Mouse (Mus musculus): ENCODE results near the gene Zbtb16. TPM values are rescaled to one million over a fixed set of nuclear protein-coding genes. Genes with fewer than 3 reads are reported as not detected.

Zbtb16 gene
- polyA plus RNA-seq, 1 experiment from 2014 or later, result 5.6 TPM

DNA sequence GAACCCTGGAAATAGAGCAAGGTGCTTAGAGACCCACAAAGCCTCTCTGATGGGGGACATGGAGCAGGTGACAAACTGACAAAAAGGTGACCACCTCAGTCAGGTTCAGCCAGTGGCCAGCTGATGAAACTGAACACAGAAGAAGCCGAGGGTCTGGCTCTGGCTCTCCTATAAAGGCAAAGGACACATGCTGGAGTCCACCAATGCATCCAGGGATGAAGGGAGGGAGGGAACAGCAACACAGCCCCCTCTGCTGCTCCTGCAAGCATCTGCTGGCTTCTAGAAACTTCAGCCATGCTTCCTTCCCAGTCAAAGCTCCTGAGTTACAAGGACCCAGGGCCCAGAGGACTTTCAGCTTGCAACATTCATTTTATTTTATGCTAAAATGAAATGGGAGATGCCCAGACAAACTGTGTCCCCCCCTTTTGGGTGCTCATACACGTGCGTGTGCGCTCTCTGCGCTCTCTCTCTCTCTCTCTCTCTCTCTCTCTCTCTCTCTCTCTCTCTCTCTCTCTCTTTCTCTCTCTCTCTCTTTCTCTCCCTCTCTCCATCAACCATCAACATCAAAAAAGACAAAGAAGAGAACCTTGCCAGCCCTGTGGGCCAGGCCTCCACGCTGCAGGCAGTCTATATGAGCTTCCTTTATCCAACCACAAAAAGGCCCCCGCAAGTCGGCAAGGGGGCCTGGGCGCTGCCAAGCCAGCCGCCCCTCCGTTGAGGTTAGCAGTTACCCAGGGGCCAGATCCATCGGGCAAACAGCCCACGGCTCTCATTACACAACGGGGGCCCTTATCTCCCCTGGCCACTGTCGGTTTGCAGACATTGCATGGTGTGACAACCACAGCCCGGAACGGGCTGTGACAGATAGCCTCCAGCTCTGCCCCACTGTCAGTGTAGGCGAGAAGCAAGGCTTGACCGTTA, 21.8 kb downstream of the Zbtb16 start:
- Histone ChIP-seq H3K27me3 (no peaks in the 10 kb centered on the region), H3K27ac (no peak overlapping the region), H3K9me3 (no peaks in the 10 kb centered on the region), H3K36me3 (replicated peaks) (no peaks in the 10 kb centered on the region), H3K4me1 (peaks cover 9% of the 10 kb centered on the region), H3K4me3 (replicated peaks) (no peak overlapping the region), H3K4me2 (no peak overlapping the region), H3K9ac (no peak overlapping the region)
- WGBS, result 78% methylated on average over 19 of the region's 19 CpGs
- no peak for ATAC-seq (ENCODE audit: low FRiP score)

DNA sequence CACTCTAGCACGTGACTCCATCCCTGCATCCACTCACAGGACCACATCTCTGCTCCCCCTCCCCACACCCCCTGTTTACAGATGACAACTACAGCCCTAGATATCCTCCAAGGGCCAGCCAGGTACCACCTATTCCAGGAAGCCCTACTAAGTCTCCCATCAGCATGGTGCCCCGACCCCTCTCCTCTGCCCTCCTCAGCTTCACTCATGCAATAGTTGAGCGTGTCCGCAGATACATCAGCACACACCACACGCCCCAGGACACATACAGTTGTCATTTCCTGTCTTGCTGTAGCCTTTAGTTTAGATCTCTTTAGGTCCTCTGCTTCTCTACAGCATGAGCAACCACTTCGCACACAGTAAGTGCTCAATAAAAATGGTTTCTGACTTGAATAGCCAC, 23.7 kb downstream of the Zbtb16 start:
- H3K36me3 ChIP-seq (replicated peaks), result no peaks in the 10 kb centered on the region
- no peaks in the 10 kb centered on the region for H3K27me3 ChIP-seq
- ATAC-seq (ENCODE audit: low FRiP score), result no peak
- no peak overlapping the region for H3K27ac ChIP-seq
- peaks cover 9% of the 10 kb centered on the region for H3K4me1 ChIP-seq
- 97% methylated on average over 6 of the region's 6 CpGs for whole genome bisulfite sequencing
- H3K4me2 ChIP-seq, result no peak overlapping the region
- H3K9me3 ChIP-seq, result no peaks in the 10 kb centered on the region
- no peak overlapping the region for H3K9ac ChIP-seq
- H3K4me3 ChIP-seq (replicated peaks), result no peak overlapping the region

- Histone ChIP-seq H3K4me2 (no peak overlapping the region), H3K4me3 (replicated peaks) (no peak overlapping the region), H3K27me3 (0 out of 2 replicates have a peak, but pooled peaks cover 2% of the 10 kb centered on the region), H3K27ac (no peak overlapping the region), H3K36me3 (replicated peaks) (no peaks in the 10 kb centered on the region), H3K9me3 (no peaks in the 10 kb centered on the region), H3K4me1 (no peaks in the 10 kb centered on the region), H3K9ac (no peak overlapping the region)
- 81% methylated on average over 6 of the region's 6 CpGs for WGBS
- no peak for ATAC-seq (ENCODE audit: low FRiP score)
These were observed 29.4 kb downstream of the Zbtb16 start for GRCm38 (mm10) chr9:48806591-48806990.

- WGBS, result 91% methylated on average over 8 of the region's 8 CpGs
- no peaks in the 10 kb centered on the region for H3K36me3 ChIP-seq (replicated peaks)
- 0 out of 2 replicates have a peak, but pooled peaks cover 2% of the 10 kb centered on the region for H3K27me3 ChIP-seq
- H3K4me1 ChIP-seq, result no peaks in the 10 kb centered on the region
- H3K27ac ChIP-seq, result no peak overlapping the region
- no peaks in the 10 kb centered on the region for H3K9me3 ChIP-seq
- no peak overlapping the region for H3K4me3 ChIP-seq (replicated peaks)
- no peak overlapping the region for H3K9ac ChIP-seq
- ATAC-seq (ENCODE audit: low FRiP score), result no peak
- H3K4me2 ChIP-seq, result no peak overlapping the region
These were observed 30.2 kb downstream of the Zbtb16 start for GRCm38 (mm10) chr9:48805850-48806249.

GRCm38 (mm10) chr9:48804509-48804908, 31.5 kb downstream of the Zbtb16 start:
- 0 out of 2 replicates have a peak, but pooled peaks cover 2% of the 10 kb centered on the region for H3K27me3 ChIP-seq
- H3K4me3 ChIP-seq (replicated peaks), result no peak overlapping the region
- H3K27ac ChIP-seq, result no peak overlapping the region
- WGBS, result 89% methylated on average over 6 of the region's 6 CpGs
- H3K9ac ChIP-seq, result no peak overlapping the region
- H3K36me3 ChIP-seq (replicated peaks), result no peaks in the 10 kb centered on the region
- H3K4me1 ChIP-seq, result no peaks in the 10 kb centered on the region
- H3K9me3 ChIP-seq, result no peaks in the 10 kb centered on the region
- no peak overlapping the region for H3K4me2 ChIP-seq
- no peak for ATAC-seq (ENCODE audit: low FRiP score)

- Histone ChIP-seq H3K27ac (no peak overlapping the region), H3K9ac (no peak overlapping the region), H3K36me3 (replicated peaks) (no peaks in the 10 kb centered on the region), H3K4me2 (no peak overlapping the region), H3K9me3 (no peaks in the 10 kb centered on the region), H3K27me3 (0 out of 2 replicates have a peak, but pooled peaks cover 2% of the 10 kb centered on the region), H3K4me3 (replicated peaks) (no peak overlapping the region), H3K4me1 (peaks cover 3% of the 10 kb centered on the region; the same call in 1 of the 2 replicates)
- ATAC-seq (ENCODE audit: low FRiP score), result no peak
- 92% methylated on average over 27 of the region's 27 CpGs for WGBS
These were observed 32.4 kb downstream of the Zbtb16 start for GRCm38 (mm10) chr9:48803460-48804240.

DNA sequence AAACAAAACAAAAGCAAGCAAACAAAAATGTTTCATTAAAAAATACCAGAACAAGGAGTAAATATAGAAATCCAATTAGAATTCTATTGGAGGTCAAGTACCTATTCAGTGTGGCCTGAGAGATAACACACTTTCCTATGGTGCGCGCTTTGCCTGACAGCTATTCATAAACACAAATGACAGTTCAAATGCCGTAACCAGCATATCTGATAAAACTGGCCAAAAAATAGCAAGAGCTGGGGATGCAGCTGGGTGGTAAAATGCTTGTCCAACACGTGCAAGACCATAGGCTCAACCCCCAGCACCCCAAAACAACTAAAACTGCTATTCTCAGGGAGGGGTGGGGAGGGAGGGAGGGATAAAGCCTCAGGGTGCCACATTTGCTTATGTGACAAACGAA, 33.6 kb downstream of the Zbtb16 start:
- no peak overlapping the region for H3K4me2 ChIP-seq
- H3K4me3 ChIP-seq (replicated peaks), result no peak overlapping the region
- no peaks in the 10 kb centered on the region for H3K36me3 ChIP-seq (replicated peaks)
- no peak for ATAC-seq (ENCODE audit: low FRiP score)
- H3K27me3 ChIP-seq, result 0 out of 2 replicates have a peak, but pooled peaks cover 2% of the 10 kb centered on the region
- H3K9me3 ChIP-seq, result no peaks in the 10 kb centered on the region
- WGBS, result 64% methylated on average over 5 of the region's 5 CpGs
- H3K4me1 ChIP-seq, result peaks cover 3% of the 10 kb centered on the region; the same call in 1 of the 2 replicates
- H3K27ac ChIP-seq, result no peak overlapping the region
- no peak overlapping the region for H3K9ac ChIP-seq

- no peak for ATAC-seq (ENCODE audit: low FRiP score)
- Histone ChIP-seq H3K4me3 (replicated peaks) (no peak overlapping the region), H3K4me2 (no peak overlapping the region), H3K9me3 (no peaks in the 10 kb centered on the region), H3K36me3 (replicated peaks) (no peaks in the 10 kb centered on the region), H3K27me3 (peaks cover 2% of the 10 kb centered on the region; the same call in 1 of the 2 replicates), H3K27ac (no peak overlapping the region), H3K4me1 (peaks cover 10% of the 10 kb centered on the region; the same call in 1 of the 2 replicates), H3K9ac (no peak overlapping the region)
- 78% methylated on average over 5 of the region's 5 CpGs for WGBS
These were observed 34.7 kb downstream of the Zbtb16 start for GRCm38 (mm10) chr9:48801322-48801721.

DNA sequence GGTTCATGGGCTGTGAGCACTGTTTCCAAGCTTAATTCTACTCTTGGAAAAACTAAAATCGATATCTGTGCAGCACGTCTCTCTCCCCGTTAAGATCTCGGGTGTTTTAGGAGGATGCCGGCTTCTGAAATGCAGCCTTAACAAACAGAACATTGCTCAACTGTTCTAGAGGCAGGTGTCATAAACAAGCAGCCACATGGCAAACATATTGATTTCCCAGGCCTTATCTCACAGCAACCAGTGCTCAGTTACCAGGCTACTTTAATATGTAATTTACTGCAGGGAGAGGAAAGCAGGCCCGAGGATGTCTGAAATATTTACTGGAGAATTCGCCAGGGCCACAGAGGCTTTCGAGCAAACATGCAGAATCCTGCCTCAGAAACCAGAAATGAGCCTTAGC, 35.4 kb downstream of the Zbtb16 start:
- H3K4me1 ChIP-seq, result peaks cover 17% of the 10 kb centered on the region
- no peak for ATAC-seq (ENCODE audit: low FRiP score)
- WGBS, result 83% methylated on average over 8 of the region's 8 CpGs

GRCm38 (mm10) chr9:48798044-48798443, 38.0 kb downstream of the Zbtb16 start:
- Histone ChIP-seq H3K4me1 (peaks cover 36% of the 10 kb centered on the region), H3K9me3 (no peaks in the 10 kb centered on the region), H3K27me3 (peaks cover 6% of the 10 kb centered on the region; the same call in 1 of the 2 replicates), H3K9ac (no peak overlapping the region), H3K4me3 (replicated peaks) (no peak overlapping the region), H3K36me3 (replicated peaks) (no peaks in the 10 kb centered on the region), H3K4me2 (no peak overlapping the region), H3K27ac (no peak overlapping the region)
- WGBS, result 80% methylated on average over 6 of the region's 6 CpGs
- ATAC-seq (ENCODE audit: low FRiP score), result no peak

More for the DNA sequence above, 35.4 kb downstream of the Zbtb16 start:
- Histone ChIP-seq H3K4me3 (replicated peaks) (no peak overlapping the region), H3K9me3 (no peaks in the 10 kb centered on the region), H3K27me3 (peaks cover 2% of the 10 kb centered on the region; the same call in 1 of the 2 replicates), H3K9ac (no peak overlapping the region), H3K4me2 (no peak overlapping the region), H3K36me3 (replicated peaks) (no peaks in the 10 kb centered on the region), H3K27ac (no peak overlapping the region)

- H3K27me3 ChIP-seq, result peaks cover 12% of the 10 kb centered on the region; the same call in 1 of the 2 replicates
- H3K36me3 ChIP-seq (replicated peaks), result no peaks in the 10 kb centered on the region
- no peak for ATAC-seq (ENCODE audit: low FRiP score)
- 56% methylated on average over 11 of the region's 11 CpGs for WGBS
- no peak overlapping the region for H3K4me2 ChIP-seq
- no peak overlapping the region for H3K9ac ChIP-seq
- no peaks in the 10 kb centered on the region for H3K9me3 ChIP-seq
- peaks cover 45% of the 10 kb centered on the region for H3K4me1 ChIP-seq
- H3K4me3 ChIP-seq (replicated peaks), result no peak overlapping the region
- H3K27ac ChIP-seq, result no peak overlapping the region
These were observed 39.7 kb downstream of the Zbtb16 start for GRCm38 (mm10) chr9:48796267-48796822.

GRCm38 (mm10) chr9:48795740-48796139, 40.3 kb downstream of the Zbtb16 start:
- Histone ChIP-seq H3K27ac (no peak overlapping the region), H3K9me3 (no peaks in the 10 kb centered on the region), H3K27me3 (peaks cover 12% of the 10 kb centered on the region; the same call in 1 of the 2 replicates), H3K9ac (no peak overlapping the region), H3K36me3 (replicated peaks) (no peaks in the 10 kb centered on the region), H3K4me1 (peaks cover 47% of the 10 kb centered on the region), H3K4me2 (no peak overlapping the region), H3K4me3 (replicated peaks) (no peak overlapping the region)
- no peak for ATAC-seq (ENCODE audit: low FRiP score)
- WGBS, result 31% methylated on average over 10 of the region's 10 CpGs

Measured in forebrain, embryonic 12.5 days (tissue).